Mouse (Mus musculus): ENCODE results near the gene Usp11. TPM values are rescaled to one million over a fixed set of nuclear protein-coding genes. Genes with fewer than 3 reads are reported as not detected.
A peak's percentile ranks its signal among the peaks of the same experiment; 100 is the strongest.
"Not testable (repeated sequence)": the region's sequence is repeated elsewhere in the genome, so short reads cannot be mapped to it uniquely, and the experiment has no call there.

Usp11 gene
- total RNA-seq, 2 experiments from 2014 or later: 1.2 to 2.8 TPM

DNA sequence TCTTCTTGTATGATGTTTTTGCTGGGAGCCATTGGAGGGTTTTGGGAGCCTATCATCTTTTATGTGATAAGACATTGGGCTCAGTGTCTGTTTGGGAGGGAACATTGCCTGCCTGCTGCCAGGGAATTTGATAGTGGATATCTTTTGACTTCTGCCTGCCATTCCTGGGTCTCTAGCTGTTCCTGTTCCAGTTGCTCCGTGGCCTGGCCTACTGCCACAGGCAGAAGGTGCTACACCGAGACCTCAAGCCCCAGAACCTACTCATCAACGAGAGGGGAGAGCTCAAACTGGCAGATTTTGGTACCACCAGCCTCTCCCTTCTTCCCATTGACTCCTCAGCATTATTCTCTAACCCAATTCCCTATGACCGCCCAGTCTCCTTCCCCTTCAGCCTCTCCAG, 7.9 kb upstream of the Usp11 start:
- Histone ChIP-seq H3K4me3 (no peak overlapping the region), H3K27ac (no peak overlapping the region)
- DNase-seq: no peak
- no peak for TF ChIP-seq CTCF (IDR thresholded peaks at IDR 0.05)
- intact Hi-C loops (cut with DNase I): no loop called here

GRCm38 (mm10) chrX:20704295-20705082, 783 bp downstream of the Usp11 start:
- no peak for TF ChIP-seq CTCF (IDR thresholded peaks at IDR 0.05)
- DNase-seq: peak; percentile 79
- H3K4me3 ChIP-seq: peak overlapping the region; percentile 76
- intact Hi-C loops (cut with DNase I): no loop called here
- peak overlapping the region; percentile 89 for H3K27ac ChIP-seq

DNA sequence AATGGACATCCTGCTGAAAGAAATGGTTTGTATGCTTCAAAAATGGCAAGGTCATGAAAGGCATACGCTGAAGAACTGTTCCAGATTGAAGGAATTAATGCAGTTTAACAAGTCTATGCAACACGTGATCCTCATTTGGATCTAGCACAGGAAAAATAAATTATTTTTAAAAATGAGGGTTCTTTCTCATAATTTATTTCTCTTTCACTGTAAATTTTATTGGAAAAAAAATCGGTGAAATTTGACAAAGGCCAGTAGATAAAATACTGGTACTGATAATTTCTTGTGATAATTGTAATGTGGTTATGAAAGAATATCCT, 1.3 kb downstream of the Usp11 start:
- H3K4me3 ChIP-seq: peak overlapping the region; percentile 76
- DNase-seq: no peak
- no peak for TF ChIP-seq CTCF (IDR thresholded peaks at IDR 0.05)
- intact Hi-C loops (cut with DNase I): no loop called here
- H3K27ac ChIP-seq: peak overlapping the region; percentile 89

GRCm38 (mm10) chrX:20728681-20729080, 25.0 kb downstream of the Usp11 start:
- H3K27ac ChIP-seq: no peak overlapping the region
- TF ChIP-seq CTCF (IDR thresholded peaks at IDR 0.05): no peak
- intact Hi-C loops (cut with DNase I): no loop called here
- H3K4me3 ChIP-seq: no peak overlapping the region
- DNase-seq: no peak

DNA sequence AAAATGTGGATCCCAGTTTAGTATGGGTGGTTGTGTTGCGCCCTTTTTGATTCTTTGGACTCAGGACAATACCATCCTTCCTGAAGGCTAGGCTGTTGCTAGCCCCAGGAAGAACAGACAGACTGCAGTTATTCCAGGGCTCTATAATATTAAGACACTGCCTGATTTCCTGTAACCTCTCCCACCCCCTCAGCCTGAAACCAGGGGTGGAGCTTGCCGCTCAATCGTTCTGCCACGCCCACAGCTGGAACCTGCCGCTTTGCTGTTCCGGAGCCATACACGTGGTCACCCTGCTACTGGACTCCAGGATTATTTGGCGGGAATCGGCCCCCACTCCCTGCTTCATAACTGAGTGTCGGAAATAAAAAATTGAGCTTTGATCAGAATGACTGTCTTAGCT, 26.3 kb downstream of the Usp11 start:
- intact Hi-C loops (cut with DNase I); H3K27ac ChIP-seq; H3K4me3 ChIP-seq: not testable (repeated sequence)
- DNase-seq: peak; percentile 17

GRCm38 (mm10) chrX:20736479-20736878, 32.8 kb downstream of the Usp11 start:
- DNase-seq: no peak
- TF ChIP-seq CTCF (IDR thresholded peaks at IDR 0.05): no peak
- Histone ChIP-seq H3K27ac (no peak overlapping the region), H3K4me3 (no peak overlapping the region)
- intact Hi-C loops (cut with DNase I): no loop called here

GRCm38 (mm10) chrX:20748829-20749228, 45.1 kb downstream of the Usp11 start:
- Histone ChIP-seq H3K4me3 (no peak overlapping the region), H3K27ac (no peak overlapping the region)
- TF ChIP-seq CTCF (IDR thresholded peaks at IDR 0.05): no peak
- DNase-seq: no peak
- intact Hi-C loops (cut with DNase I): no loop called here

- no peak for TF ChIP-seq CTCF (IDR thresholded peaks at IDR 0.05)
- Histone ChIP-seq H3K4me3 (no peak overlapping the region), H3K27ac (no peak overlapping the region)
- intact Hi-C loops (cut with DNase I): no loop called here
- no peak for DNase-seq
These were observed 57.5 kb downstream of the Usp11 start for GRCm38 (mm10) chrX:20761201-20761600.

Other genes with a start within 250 kb of the Usp11 start
- not detected for gene Rgn, start 154.1 kb upstream of the Usp11 start, total RNA-seq (2021)
- gene Rbm10, start 86.4 kb upstream of the Usp11 start, total RNA-seq (2021): 10 to 100 TPM in 1 of 2 experiments, 1 to 10 TPM in 1; 9.8 to 11.1 TPM
- gene Ndufb11, start 86.3 kb upstream of the Usp11 start, total RNA-seq (2021): 100 to 1,000 TPM; 399 to 541 TPM
- gene Uba1, start 45.6 kb upstream of the Usp11 start, total RNA-seq (2021): 100 to 1,000 TPM; 135 to 149 TPM
- 100 to 1,000 TPM; 119 to 130 TPM for gene Cdk16, start 16.0 kb upstream of the Usp11 start, total RNA-seq (2021)
- 10 to 100 TPM; 87.8 to 98.0 TPM for gene Araf, start 93.9 kb downstream of the Usp11 start, total RNA-seq (2021)
- gene Timp1, start 166.3 kb downstream of the Usp11 start, total RNA-seq (2021): 1 to 10 TPM in 1 of 2 experiments, under 1 TPM in 1; 0.48 to 3.0 TPM
- under 1 TPM in 1 of 2 experiments, not detected in 1; 0.06 TPM for gene Syn1, start 217.1 kb downstream of the Usp11 start, total RNA-seq (2021)
- gene Cfp, start 227.6 kb downstream of the Usp11 start, total RNA-seq (2021): 1 to 10 TPM; 3.1 to 4.8 TPM
- 1 to 10 TPM; 7.3 to 7.5 TPM for gene Elk1, start 246.7 kb downstream of the Usp11 start, total RNA-seq (2021)

Measured in gastrocnemius, adult 2 months (tissue).